ENCODE assay signal across 41 mouse cellular contexts in the genomic region with DNA sequence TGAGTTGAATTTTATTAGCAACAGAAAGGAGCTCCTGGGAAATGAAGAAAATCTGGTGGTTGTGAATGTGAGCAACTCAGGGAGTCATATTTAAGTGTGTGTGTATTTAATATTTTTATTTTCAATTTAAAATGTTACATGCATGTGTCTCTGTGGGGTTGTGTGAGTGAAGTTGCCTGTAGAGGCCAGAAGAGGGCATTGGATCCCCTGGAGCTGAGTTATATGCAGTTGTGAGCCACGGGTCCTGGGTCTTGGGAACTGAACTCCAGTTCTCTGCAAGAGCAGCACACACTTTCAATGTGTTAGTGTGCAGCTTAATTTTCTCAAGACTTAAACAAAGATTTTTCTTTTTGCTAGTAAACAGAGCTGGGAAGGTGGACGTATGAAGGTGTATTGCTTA. TPM values are rescaled to one million over a fixed set of nuclear protein-coding genes. Genes with fewer than 3 reads are reported as not detected.
DNase-seq lines count a peak whose midpoint lies in the region; ATAC-seq and TF ChIP-seq lines count a peak whose summit lies in the region.
"Had no signal": no experiment of that assay in that cellular context is flagged by ENCODE, and none has a peak within 500 bp of the region (broad histone marks: within the 10 kb centered on the region; RNA-seq: fewer than 3 reads in every experiment).

No protein-coding gene starts in this region.

- no peak overlapping the region for H3K4me3 ChIP-seq in layer of hippocampus, adult 2 months
- H3K4me3 ChIP-seq in forebrain, embryonic 10.5 days, result no peak overlapping the region
- H3K4me3 ChIP-seq: forebrain, embryonic 15.5 days; heart, embryonic 13.5 days; left cerebral cortex, adult 2 months; limb, embryonic 12.5 days had no signal

- POLR2A ChIA-PET in Patski (lab: Charles Lee), result no interaction called here

- no peak for ATAC-seq in Patski
- peak; percentile 66 for ATAC-seq in granulocyte monocyte progenitor cell, adult 5-6 weeks (replicated peaks; ENCODE audit: poor library complexity, severe bottlenecking)
- no peak for ATAC-seq in CD4-positive, CD25-positive, alpha-beta regulatory T cell, adult 4 months
- ATAC-seq: activated CD4-positive, CD25-positive, alpha-beta regulatory T cell, adult 4 months; forebrain, embryonic 15.5 days; intestine, postnatal 0 days had no signal

- H3K9me3 ChIP-seq in forebrain, embryonic 10.5 days, result 0 out of 2 replicates have a peak, but pooled peaks cover 10% of the 10 kb centered on the region
- H3K9me3 ChIP-seq: forebrain, embryonic 15.5 days had no signal

- in situ Hi-C loops in Patski (cut with MboI; ENCODE audit: low pct_unique_long_range_greater_than_20kb), result no loop called here

- no peaks in the 10 kb centered on the region for H3K36me3 ChIP-seq in forebrain, embryonic 10.5 days (replicated peaks)
- H3K36me3 ChIP-seq: forebrain, embryonic 15.5 days; heart, embryonic 13.5 days; limb, embryonic 12.5 days had no signal

- no peak overlapping the region for H3K27ac ChIP-seq in layer of hippocampus, adult 2 months
- no peak overlapping the region for H3K27ac ChIP-seq in forebrain, embryonic 10.5 days
- H3K27ac ChIP-seq: forebrain, embryonic 15.5 days; heart, embryonic 13.5 days; hindbrain, embryonic 14.5 days; left cerebral cortex, adult 2 months; limb, embryonic 12.5 days had no signal

- no peaks in the 10 kb centered on the region for H3K4me1 ChIP-seq in forebrain, embryonic 10.5 days
- H3K4me1 ChIP-seq: forebrain, embryonic 15.5 days; heart, embryonic 13.5 days; limb, embryonic 12.5 days had no signal

- TF ChIP-seq CTCF in layer of hippocampus, adult 2 months (conservative IDR thresholded peaks at IDR 0.05), result peak; percentile 17; the same call in 1 of the 2 replicates
- peak; percentile 35 for TF ChIP-seq CTCF in Patski (IDR thresholded peaks at IDR 0.05)

- 86% methylated on average over 2 of the region's 2 CpGs for WGBS in forebrain, embryonic 10.5 days

- no peak for DNase-seq in layer of hippocampus, adult 2 months (ENCODE audit: low spot score in 2 of 2)
- DNase-seq in layer of hippocampus, adult 11-12 months (ENCODE audit: low spot score), result no peak
- DNase-seq in Patski (ENCODE audit: low read depth, low spot score), result no peak
- no peak for DNase-seq in lung, postnatal 14 days
- DNase-seq in forebrain, embryonic 10.5 days (ENCODE audit: extremely low spot score, low spot score), result no peak
- DNase-seq: adrenal gland, adult 8-10 months; cerebellum, adult 8-10 months; cerebellum, postnatal 25 days; gastrocnemius, postnatal 36 days; heart, postnatal 10 days; kidney, adult 9 months; kidney, postnatal 14 days; lung, postnatal 4 days; midbrain, embryonic 14.5 days; right cerebral cortex, postnatal 25 days; thymus, postnatal 14 days had no signal

- CTCF ChIA-PET in Patski (lab: Charles Lee), result interaction anchor here (1.0 to 2.4 kb wide), 3 partner anchors 9 to 13 kb away, joined by 3 to 6 read pairs (median 3); a partner anchor contains a TSS

- H3K27me3 ChIP-seq in Patski, result peaks cover 7% of the 10 kb centered on the region
- H3K27me3 ChIP-seq in forebrain, embryonic 10.5 days (ENCODE audit: poor library complexity, severe bottlenecking), result no peaks in the 10 kb centered on the region
- H3K27me3 ChIP-seq: forebrain, embryonic 15.5 days; heart, embryonic 13.5 days; limb, embryonic 12.5 days had no signal

RNA-seq across cellular contexts. Expression of a gene that starts 12.2 kb away (rescaled TPM):
- total RNA-seq in layer of hippocampus, adult 2 months (2021), result under 1 TPM; 0.37 to 0.38 TPM
- not detected for polyA plus RNA-seq in Patski (2021)
- total RNA-seq in granulocyte monocyte progenitor cell, adult 5-6 weeks (2014; fragmentation: Nextera tagmentation), result 5.3 TPM in 1 of 2 replicates, not detected in the other
- total RNA-seq in granulocyte monocyte progenitor cell, adult 5-6 weeks (2017), result 0.93 and 2.5 TPM in 2 replicates
- 0.36 TPM in 1 of 2 replicates, not detected in the other for polyA plus RNA-seq in forebrain, embryonic 10.5 days (2016; fragmentation: Nextera tagmentation; extraction: Ambion mirVana)
- under 1 TPM in 1 of 2 experiments, not detected in 1; 0.56 TPM for polyA plus RNA-seq in CD4-positive, CD25-positive, alpha-beta regulatory T cell, adult 4 months (2017; shearing (Covaris generic))
- total RNA-seq: ES-E14 had no signal
- polyA plus RNA-seq: neural tube, embryonic 14.5 days had no signal

RNA-seq across cellular contexts. Expression of a gene that starts 25.6 kb away (rescaled TPM):
- total RNA-seq in layer of hippocampus, adult 2 months (2021), result not detected
- not detected for polyA plus RNA-seq in Patski (2021)
- not detected in 2 replicates for total RNA-seq in granulocyte monocyte progenitor cell, adult 5-6 weeks (2014; fragmentation: Nextera tagmentation)
- total RNA-seq in granulocyte monocyte progenitor cell, adult 5-6 weeks (2017), result not detected in 2 replicates
- polyA plus RNA-seq in forebrain, embryonic 10.5 days (2016; fragmentation: Nextera tagmentation; extraction: Ambion mirVana), result not detected in 2 replicates
- polyA plus RNA-seq in CD4-positive, CD25-positive, alpha-beta regulatory T cell, adult 4 months (2017; shearing (Covaris generic)), result not detected
- total RNA-seq: adrenal gland, postnatal 4 days; ES-E14; gastrocnemius, adult 18-20 months; gastrocnemius, postnatal 36 days; heart, adult 8-10 months; heart, postnatal 10 days; hematopoietic stem cell, adult 5-6 weeks; layer of hippocampus, adult 18-20 months; layer of hippocampus, postnatal 14 days; left cerebral cortex, adult 2 months; left cerebral cortex, postnatal 25 days; liver, adult 2 months had no signal
- polyA plus RNA-seq: activated CD4-positive, CD25-positive, alpha-beta regulatory T cell, adult 4 months; embryonic facial prominence, embryonic 11.5 days; forebrain, embryonic 15.5 days; frontal cortex, adult 2 months; heart, embryonic 13.5 days; hindbrain, embryonic 14.5 days; intestine, postnatal 0 days; limb, embryonic 12.5 days; liver, adult 2 months; liver, embryonic 16.5 days; lung, embryonic 16.5 days; midbrain, embryonic 14.5 days; neural tube, embryonic 14.5 days; testis, adult 2 months; urinary bladder, adult 2 months had no signal

RNA-seq across cellular contexts. Expression of a gene that starts 42.9 kb away (rescaled TPM):
- total RNA-seq in layer of hippocampus, adult 2 months (2021), result under 1 TPM; 0.22 to 0.61 TPM
- 0.04 TPM for polyA plus RNA-seq in Patski (2021)
- 1.7 TPM in 1 of 2 replicates, not detected in the other for total RNA-seq in granulocyte monocyte progenitor cell, adult 5-6 weeks (2014; fragmentation: Nextera tagmentation)
- total RNA-seq in granulocyte monocyte progenitor cell, adult 5-6 weeks (2017), result 0.93 and 1.3 TPM in 2 replicates
- polyA plus RNA-seq in forebrain, embryonic 10.5 days (2016; fragmentation: Nextera tagmentation; extraction: Ambion mirVana), result 0.58 and 0.68 TPM in 2 replicates
- polyA plus RNA-seq in CD4-positive, CD25-positive, alpha-beta regulatory T cell, adult 4 months (2017; shearing (Covaris generic)), result 1 to 10 TPM in 1 of 2 experiments, under 1 TPM in 1; 0.82 to 1.3 TPM
- total RNA-seq: ES-E14 had no signal
